Mouse (Mus musculus): ENCODE results near the gene Rlf. TPM values are rescaled to one million over a fixed set of nuclear protein-coding genes. Genes with fewer than 3 reads are reported as not detected.

The Rlf gene
- 19.7 and 21.7 TPM in 2 replicates for polyA plus RNA-seq (2015; fragmentation: Nextera tagmentation; extraction: Ambion mirVana)

- H3K36me3 ChIP-seq (ENCODE audit: control insufficient read depth, insufficient read depth, low read length) = no peaks in the 10 kb centered on the region
- peak within 1 kb of the TSS; percentile 96 for H3K9ac ChIP-seq (ENCODE audit: low read length)
- H3K9me3 ChIP-seq (replicated peaks; ENCODE audit: control insufficient read depth, low read length) = no peaks in the 10 kb centered on the region
- H3K4me3 ChIP-seq (replicated peaks; ENCODE audit: low read length) = peak within 1 kb of the TSS; percentile 98
- H3K27me3 ChIP-seq (ENCODE audit: control insufficient read depth, insufficient read depth, low read length) = no peaks in the 10 kb centered on the region
- peak; percentile 96 for ATAC-seq (ENCODE audit: insufficient read depth, low FRiP score)
- under 1% methylated on average over 48 of the region's 48 CpGs for WGBS
- H3K4me2 ChIP-seq (ENCODE audit: low read depth, low read length) = peak within 1 kb of the TSS; percentile 92
- peaks cover 20% of the 10 kb centered on the region; the same call in 1 of the 2 replicates for H3K4me1 ChIP-seq (ENCODE audit: control insufficient read depth, insufficient read depth, low read length)
- peak within 1 kb of the TSS; percentile 87 for H3K27ac ChIP-seq (ENCODE audit: low read length)
Measured at GRCm38 (mm10) chr4:121214793-121215304, at the start of gene Rlf. Gene Rlf, minus strand, starts transcription at chr4:121215084.

DNA sequence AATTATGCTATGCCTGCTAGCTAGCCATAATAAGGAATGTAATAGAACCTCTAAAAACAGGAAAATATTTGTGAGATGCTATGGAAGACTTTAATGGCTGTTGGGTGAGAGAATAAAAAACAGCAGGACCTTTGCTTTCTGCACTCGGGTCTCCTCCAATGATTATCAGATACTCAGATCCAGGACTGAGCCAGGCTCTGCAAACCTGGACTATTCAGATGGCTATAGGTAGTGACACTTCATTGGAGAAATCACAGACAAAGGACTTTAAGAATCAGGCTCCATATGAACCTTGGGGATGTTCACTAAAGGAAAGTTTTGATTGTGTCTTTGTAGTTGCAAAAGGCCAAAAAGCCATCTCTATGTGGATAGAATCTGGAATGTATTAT is 26.7 kb upstream of the Rlf start:
- H3K4me3 ChIP-seq (replicated peaks; ENCODE audit: low read length) = no peak overlapping the region
- H3K36me3 ChIP-seq (ENCODE audit: control insufficient read depth, insufficient read depth, low read length) = no peaks in the 10 kb centered on the region
- 82% methylated on average over 1 of the region's 1 CpGs for WGBS
- H3K9me3 ChIP-seq (replicated peaks; ENCODE audit: control insufficient read depth, low read length) = no peaks in the 10 kb centered on the region
- H3K4me1 ChIP-seq (ENCODE audit: control insufficient read depth, insufficient read depth, low read length) = no peaks in the 10 kb centered on the region
- no peak overlapping the region for H3K9ac ChIP-seq (ENCODE audit: low read length)
- H3K4me2 ChIP-seq (ENCODE audit: low read depth, low read length) = no peak overlapping the region
- no peak for ATAC-seq (ENCODE audit: insufficient read depth, low FRiP score)
- no peak overlapping the region for H3K27ac ChIP-seq (ENCODE audit: low read length)
- no peaks in the 10 kb centered on the region for H3K27me3 ChIP-seq (ENCODE audit: control insufficient read depth, insufficient read depth, low read length)

GRCm38 (mm10) chr4:121240637-121241611 is 26.0 kb upstream of the Rlf start:
- Histone ChIP-seq H3K9me3 (replicated peaks; ENCODE audit: control insufficient read depth, low read length) (no peaks in the 10 kb centered on the region), H3K4me2 (ENCODE audit: low read depth, low read length) (no peak overlapping the region), H3K27ac (ENCODE audit: low read length) (no peak overlapping the region), H3K9ac (ENCODE audit: low read length) (no peak overlapping the region), H3K4me1 (ENCODE audit: control insufficient read depth, insufficient read depth, low read length) (no peaks in the 10 kb centered on the region), H3K27me3 (ENCODE audit: control insufficient read depth, insufficient read depth, low read length) (no peaks in the 10 kb centered on the region), H3K36me3 (ENCODE audit: control insufficient read depth, insufficient read depth, low read length) (no peaks in the 10 kb centered on the region), H3K4me3 (replicated peaks; ENCODE audit: low read length) (no peak overlapping the region)
- ATAC-seq (ENCODE audit: insufficient read depth, low FRiP score) = no peak
- WGBS = 37% methylated on average over 14 of the region's 14 CpGs

DNA sequence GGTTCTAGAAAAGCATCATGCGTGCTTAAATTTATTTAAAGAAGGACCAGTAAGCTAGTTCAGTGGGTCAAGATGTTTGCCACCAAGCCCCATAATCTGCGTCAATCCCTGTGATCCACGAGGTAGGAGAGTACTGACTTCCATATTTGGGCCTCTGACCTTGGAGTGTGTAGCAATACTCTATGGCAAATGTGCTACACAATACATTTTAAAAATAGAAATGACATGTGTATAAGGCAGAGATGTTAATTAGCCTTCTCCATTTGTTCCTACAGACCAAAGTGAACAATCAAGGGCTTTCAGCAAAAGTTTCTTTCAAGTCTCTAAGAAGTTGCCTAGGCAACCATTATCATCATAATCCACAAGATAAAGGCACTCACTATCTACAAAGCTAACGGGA is 25.0 kb upstream of the Rlf start:
- Histone ChIP-seq H3K9me3 (replicated peaks; ENCODE audit: control insufficient read depth, low read length) (no peaks in the 10 kb centered on the region), H3K27me3 (ENCODE audit: control insufficient read depth, insufficient read depth, low read length) (no peaks in the 10 kb centered on the region), H3K4me3 (replicated peaks; ENCODE audit: low read length) (no peak overlapping the region), H3K4me2 (ENCODE audit: low read depth, low read length) (no peak overlapping the region), H3K27ac (ENCODE audit: low read length) (no peak overlapping the region), H3K4me1 (ENCODE audit: control insufficient read depth, insufficient read depth, low read length) (no peaks in the 10 kb centered on the region), H3K9ac (ENCODE audit: low read length) (no peak overlapping the region), H3K36me3 (ENCODE audit: control insufficient read depth, insufficient read depth, low read length) (no peaks in the 10 kb centered on the region)
- no peak for ATAC-seq (ENCODE audit: insufficient read depth, low FRiP score)
- WGBS = 57% methylated on average over 4 of the region's 4 CpGs

- ATAC-seq (ENCODE audit: insufficient read depth, low FRiP score) = no peak
- 9% methylated on average over 5 of the region's 5 CpGs for WGBS
- no peak overlapping the region for H3K4me3 ChIP-seq (replicated peaks; ENCODE audit: low read length)
- H3K36me3 ChIP-seq (ENCODE audit: control insufficient read depth, insufficient read depth, low read length) = no peaks in the 10 kb centered on the region
- no peaks in the 10 kb centered on the region for H3K9me3 ChIP-seq (replicated peaks; ENCODE audit: control insufficient read depth, low read length)
- no peaks in the 10 kb centered on the region for H3K4me1 ChIP-seq (ENCODE audit: control insufficient read depth, insufficient read depth, low read length)
- no peaks in the 10 kb centered on the region for H3K27me3 ChIP-seq (ENCODE audit: control insufficient read depth, insufficient read depth, low read length)
- H3K9ac ChIP-seq (ENCODE audit: low read length) = no peak overlapping the region
- no peak overlapping the region for H3K4me2 ChIP-seq (ENCODE audit: low read depth, low read length)
- no peak overlapping the region for H3K27ac ChIP-seq (ENCODE audit: low read length)
Measured at GRCm38 (mm10) chr4:121231772-121232414, 17.0 kb upstream of the Rlf start.

- Histone ChIP-seq H3K9ac (ENCODE audit: low read length) (no peak overlapping the region), H3K27ac (ENCODE audit: low read length) (no peak overlapping the region), H3K4me1 (ENCODE audit: control insufficient read depth, insufficient read depth, low read length) (no peaks in the 10 kb centered on the region), H3K27me3 (ENCODE audit: control insufficient read depth, insufficient read depth, low read length) (no peaks in the 10 kb centered on the region), H3K36me3 (ENCODE audit: control insufficient read depth, insufficient read depth, low read length) (no peaks in the 10 kb centered on the region), H3K4me3 (replicated peaks; ENCODE audit: low read length) (no peak overlapping the region), H3K9me3 (replicated peaks; ENCODE audit: control insufficient read depth, low read length) (no peaks in the 10 kb centered on the region), H3K4me2 (ENCODE audit: low read depth, low read length) (no peak overlapping the region)
- WGBS = 6% methylated on average over 16 of the region's 16 CpGs
- ATAC-seq (ENCODE audit: insufficient read depth, low FRiP score) = no peak
Measured at GRCm38 (mm10) chr4:121230943-121231614, 16.2 kb upstream of the Rlf start.

- no peak overlapping the region for H3K4me3 ChIP-seq (replicated peaks; ENCODE audit: low read length)
- no peaks in the 10 kb centered on the region for H3K9me3 ChIP-seq (replicated peaks; ENCODE audit: control insufficient read depth, low read length)
- H3K27me3 ChIP-seq (ENCODE audit: control insufficient read depth, insufficient read depth, low read length) = no peaks in the 10 kb centered on the region
- no peak overlapping the region for H3K4me2 ChIP-seq (ENCODE audit: low read depth, low read length)
- H3K36me3 ChIP-seq (ENCODE audit: control insufficient read depth, insufficient read depth, low read length) = no peaks in the 10 kb centered on the region
- no peaks in the 10 kb centered on the region for H3K4me1 ChIP-seq (ENCODE audit: control insufficient read depth, insufficient read depth, low read length)
- no peak overlapping the region for H3K27ac ChIP-seq (ENCODE audit: low read length)
- WGBS = 64% methylated on average over 1 of the region's 1 CpGs
- H3K9ac ChIP-seq (ENCODE audit: low read length) = no peak overlapping the region
- ATAC-seq (ENCODE audit: insufficient read depth, low FRiP score) = no peak
Measured at GRCm38 (mm10) chr4:121227072-121227471, 12.2 kb upstream of the Rlf start.

GRCm38 (mm10) chr4:121225177-121225576 is 10.3 kb upstream of the Rlf start:
- no peaks in the 10 kb centered on the region for H3K27me3 ChIP-seq (ENCODE audit: control insufficient read depth, insufficient read depth, low read length)
- no peak for ATAC-seq (ENCODE audit: insufficient read depth, low FRiP score)
- no peak overlapping the region for H3K9ac ChIP-seq (ENCODE audit: low read length)
- H3K27ac ChIP-seq (ENCODE audit: low read length) = no peak overlapping the region
- no peaks in the 10 kb centered on the region for H3K36me3 ChIP-seq (ENCODE audit: control insufficient read depth, insufficient read depth, low read length)
- H3K4me3 ChIP-seq (replicated peaks; ENCODE audit: low read length) = no peak overlapping the region
- no peaks in the 10 kb centered on the region for H3K4me1 ChIP-seq (ENCODE audit: control insufficient read depth, insufficient read depth, low read length)
- H3K4me2 ChIP-seq (ENCODE audit: low read depth, low read length) = no peak overlapping the region
- WGBS = 83% methylated on average over 4 of the region's 4 CpGs
- no peaks in the 10 kb centered on the region for H3K9me3 ChIP-seq (replicated peaks; ENCODE audit: control insufficient read depth, low read length)

Data from stomach, embryonic 16.5 days (tissue).